Mouse (Mus musculus): ENCODE measurements around the gene Cald1. TPM values are rescaled to one million over a fixed set of nuclear protein-coding genes. Genes with fewer than 3 reads are reported as not detected.

Cald1 gene
- polyA plus RNA-seq, 1 experiment from 2014 or later: 155 TPM

DNA sequence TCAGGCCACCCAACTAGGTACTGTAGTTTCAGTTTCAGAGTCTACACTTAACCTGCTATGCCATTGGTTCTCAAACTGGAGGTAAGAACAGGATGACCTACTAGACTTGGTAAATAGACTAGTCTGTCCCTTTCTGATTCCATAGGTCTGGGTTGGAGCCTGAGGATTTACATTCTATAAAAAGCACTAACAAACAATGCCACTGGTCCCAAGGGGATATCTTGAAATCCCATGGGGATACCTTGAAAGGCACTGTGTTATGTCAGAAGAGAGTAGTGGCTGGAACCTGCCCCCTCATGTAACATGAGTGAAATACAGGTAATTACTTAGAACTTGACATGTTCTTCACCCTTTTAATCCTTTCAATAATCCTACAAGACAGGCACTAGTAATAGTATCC is 178.1 kb downstream of the Cald1 start:
- ATAC-seq (ENCODE audit: insufficient number of reproducible peaks, low FRiP score, low TSS enrichment, low read depth) (no peak), DNase-seq (ENCODE audit: low spot score) (no peak)
- Histone ChIP-seq H3K4me2 (ENCODE audit: low read depth, severe bottlenecking) (no peak overlapping the region), H3K36me3 (ENCODE audit: control insufficient read depth, insufficient read depth, low read length) (0 out of 2 replicates have a peak, but pooled peaks cover 3% of the 10 kb centered on the region), H3K4me1 (ENCODE audit: control insufficient read depth, insufficient read depth, low read length) (no peaks in the 10 kb centered on the region), H3K27me3 (ENCODE audit: control insufficient read depth, insufficient read depth, low read length) (no peaks in the 10 kb centered on the region), H3K9ac (ENCODE audit: low read length) (no peak overlapping the region), H3K4me3 (ENCODE audit: low read depth, low read length) (no peak overlapping the region), H3K9me3 (ENCODE audit: control insufficient read depth, low read length) (no peaks in the 10 kb centered on the region), H3K27ac (replicated peaks; ENCODE audit: low read depth, low read length) (no peak overlapping the region)

DNA sequence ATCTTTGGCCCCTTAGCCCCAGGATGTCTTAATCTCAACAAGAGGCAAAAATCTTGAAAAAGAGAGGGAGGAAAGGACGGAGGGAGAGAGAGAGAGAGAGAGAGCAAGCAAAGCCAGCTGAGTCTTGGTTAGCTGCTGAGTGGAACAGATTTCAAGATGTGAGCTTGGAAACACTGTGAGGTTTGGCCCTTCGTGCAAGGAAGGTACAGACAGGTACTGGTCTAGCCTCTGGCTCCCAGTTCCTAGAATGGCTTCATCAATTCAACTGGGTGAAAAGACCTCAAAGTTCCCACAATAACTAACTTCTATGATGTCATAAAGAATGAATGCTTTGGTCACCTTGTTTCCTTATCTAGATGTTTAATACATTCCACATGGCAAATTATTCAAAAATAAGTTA is 178.8 kb downstream of the Cald1 start:
- Histone ChIP-seq H3K4me3 (ENCODE audit: low read depth, low read length) (no peak overlapping the region), H3K4me2 (ENCODE audit: low read depth, severe bottlenecking) (no peak overlapping the region), H3K4me1 (ENCODE audit: control insufficient read depth, insufficient read depth, low read length) (no peaks in the 10 kb centered on the region), H3K9ac (ENCODE audit: low read length) (no peak overlapping the region), H3K9me3 (ENCODE audit: control insufficient read depth, low read length) (no peaks in the 10 kb centered on the region), H3K27me3 (ENCODE audit: control insufficient read depth, insufficient read depth, low read length) (no peaks in the 10 kb centered on the region), H3K36me3 (ENCODE audit: control insufficient read depth, insufficient read depth, low read length) (0 out of 2 replicates have a peak, but pooled peaks cover 2% of the 10 kb centered on the region), H3K27ac (replicated peaks; ENCODE audit: low read depth, low read length) (no peak overlapping the region)
- 94% methylated on average over 2 of the region's 2 CpGs for WGBS
- ATAC-seq (ENCODE audit: insufficient number of reproducible peaks, low FRiP score, low TSS enrichment, low read depth): no peak
- no peak for DNase-seq (ENCODE audit: low spot score)

DNA sequence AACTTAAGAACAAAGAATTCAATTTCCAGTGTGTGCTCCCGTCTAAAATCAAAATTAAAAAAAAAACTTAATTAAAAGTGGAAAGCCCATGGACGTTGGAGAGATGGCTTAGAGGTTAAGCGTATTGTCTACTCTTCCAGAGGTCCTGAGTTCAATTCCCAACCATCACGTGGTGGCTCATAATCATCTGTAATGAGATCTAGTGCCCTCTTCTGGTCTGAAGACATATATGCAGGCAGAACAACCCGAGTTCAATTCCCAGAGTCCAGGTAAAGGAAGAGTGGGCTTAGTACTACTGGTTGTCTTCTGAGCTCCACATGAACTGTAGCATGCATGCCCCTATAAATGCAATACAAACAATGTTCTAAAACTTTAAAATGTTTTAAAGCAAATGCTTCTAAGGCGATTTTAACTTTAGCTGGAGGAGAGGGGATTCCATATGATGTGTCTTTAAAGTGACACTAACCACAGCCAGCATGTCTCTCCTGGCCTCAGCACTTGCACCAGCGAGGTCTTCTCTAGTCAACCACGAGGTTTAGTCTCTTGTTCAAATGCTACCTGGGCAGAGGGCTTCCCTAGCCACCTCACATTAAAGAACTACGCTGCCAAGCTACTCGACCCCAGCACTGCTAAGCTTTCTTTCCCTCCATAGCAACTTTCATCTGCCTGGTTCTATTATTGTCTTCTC is 179.8 kb downstream of the Cald1 start:
- Histone ChIP-seq H3K27ac (replicated peaks; ENCODE audit: low read depth, low read length) (no peak overlapping the region), H3K9ac (ENCODE audit: low read length) (no peak overlapping the region), H3K4me2 (ENCODE audit: low read depth, severe bottlenecking) (no peak overlapping the region), H3K36me3 (ENCODE audit: control insufficient read depth, insufficient read depth, low read length) (no peaks in the 10 kb centered on the region), H3K4me3 (ENCODE audit: low read depth, low read length) (no peak overlapping the region), H3K27me3 (ENCODE audit: control insufficient read depth, insufficient read depth, low read length) (no peaks in the 10 kb centered on the region), H3K9me3 (ENCODE audit: control insufficient read depth, low read length) (no peaks in the 10 kb centered on the region), H3K4me1 (ENCODE audit: control insufficient read depth, insufficient read depth, low read length) (no peaks in the 10 kb centered on the region)
- 73% methylated on average over 10 of the region's 10 CpGs for WGBS
- no peak for DNase-seq (ENCODE audit: low spot score)
- ATAC-seq (ENCODE audit: insufficient number of reproducible peaks, low FRiP score, low TSS enrichment, low read depth): no peak

DNA sequence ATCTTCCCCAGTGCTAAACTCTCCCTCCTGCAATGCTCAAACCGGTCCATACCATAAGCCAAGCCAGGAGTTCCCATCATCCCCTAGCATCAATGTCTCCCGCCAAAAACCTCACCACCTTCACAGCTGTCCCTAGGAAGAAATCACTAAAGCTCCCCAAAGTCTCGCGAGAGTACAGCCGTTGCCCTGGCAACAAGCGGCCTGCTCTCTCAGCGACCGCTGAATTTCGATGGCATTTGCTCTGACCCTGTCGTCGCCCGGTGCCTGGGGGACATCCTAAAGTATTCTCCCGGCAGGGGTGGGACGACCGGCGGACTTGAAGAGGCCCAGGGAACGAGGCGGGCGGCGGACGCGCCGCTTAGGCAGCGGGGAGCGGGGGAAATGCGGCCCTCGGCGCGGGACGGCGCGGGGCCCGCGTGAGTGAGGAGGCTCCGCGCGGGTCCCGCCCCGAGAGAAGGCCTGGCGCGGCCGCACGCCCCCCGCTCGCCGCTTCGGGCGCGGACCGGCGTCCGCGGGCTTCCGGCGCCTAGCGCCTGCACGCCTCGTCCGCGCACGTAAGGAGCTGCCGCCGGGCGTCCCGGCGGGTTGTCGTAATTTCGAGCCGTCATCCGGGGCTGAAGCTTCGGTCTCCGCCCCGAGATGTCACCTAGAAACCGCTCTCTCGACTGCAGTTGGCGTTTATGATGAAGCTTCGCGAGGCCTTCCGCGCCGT is 182.1 kb downstream of the Cald1 start, which contains the start of gene Agbl3:
Gene Agbl3, plus strand, starts transcription at position 202 of the 712 bp plus-strand sequence.
- Histone ChIP-seq H3K36me3 (ENCODE audit: control insufficient read depth, insufficient read depth, low read length) (no peaks in the 10 kb centered on the region), H3K27me3 (ENCODE audit: control insufficient read depth, insufficient read depth, low read length) (no peaks in the 10 kb centered on the region), H3K4me2 (ENCODE audit: low read depth, severe bottlenecking) (peak within 1 kb of the TSS; percentile 69), H3K4me3 (ENCODE audit: low read depth, low read length) (peak within 1 kb of the TSS; percentile 49), H3K27ac (replicated peaks; ENCODE audit: low read depth, low read length) (peak within 1 kb of the TSS; percentile 82), H3K4me1 (ENCODE audit: control insufficient read depth, insufficient read depth, low read length) (no peaks in the 10 kb centered on the region), H3K9ac (ENCODE audit: low read length) (peak within 1 kb of the TSS; percentile 93), H3K9me3 (ENCODE audit: control insufficient read depth, low read length) (no peaks in the 10 kb centered on the region)
- ATAC-seq (ENCODE audit: insufficient number of reproducible peaks, low FRiP score, low TSS enrichment, low read depth): peak; percentile 95
- peak; percentile 98 for DNase-seq (ENCODE audit: low spot score)
- under 1% methylated on average over 81 of the region's 81 CpGs for WGBS

DNA sequence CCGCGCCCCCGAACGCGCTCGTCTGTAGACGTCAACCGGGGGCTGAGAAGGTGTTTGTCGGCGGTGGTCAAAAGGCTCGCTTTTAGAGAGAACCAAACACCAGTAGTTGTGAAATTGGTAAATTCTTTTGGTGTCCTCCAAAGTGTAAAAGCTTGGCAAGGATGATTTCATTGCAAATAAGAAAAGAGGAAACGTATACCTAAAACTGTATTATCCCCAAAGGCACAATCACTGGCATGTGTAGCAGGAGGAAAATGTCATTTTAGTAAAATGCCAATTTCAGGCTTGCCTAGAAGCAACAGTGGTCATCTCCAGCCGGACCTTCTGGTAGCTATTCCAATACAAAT is 182.6 kb downstream of the Cald1 start:
- Histone ChIP-seq H3K9ac (ENCODE audit: low read length) (peak overlapping the region; percentile 93), H3K27ac (replicated peaks; ENCODE audit: low read depth, low read length) (peak overlapping the region; percentile 82), H3K36me3 (ENCODE audit: control insufficient read depth, insufficient read depth, low read length) (no peaks in the 10 kb centered on the region), H3K9me3 (ENCODE audit: control insufficient read depth, low read length) (no peaks in the 10 kb centered on the region), H3K4me2 (ENCODE audit: low read depth, severe bottlenecking) (peak overlapping the region; percentile 69), H3K27me3 (ENCODE audit: control insufficient read depth, insufficient read depth, low read length) (no peaks in the 10 kb centered on the region), H3K4me3 (ENCODE audit: low read depth, low read length) (peak overlapping the region; percentile 49), H3K4me1 (ENCODE audit: control insufficient read depth, insufficient read depth, low read length) (no peaks in the 10 kb centered on the region)
- no peak for ATAC-seq (ENCODE audit: insufficient number of reproducible peaks, low FRiP score, low TSS enrichment, low read depth)
- 7% methylated on average over 13 of the region's 13 CpGs for WGBS
- no peak for DNase-seq (ENCODE audit: low spot score)

DNA sequence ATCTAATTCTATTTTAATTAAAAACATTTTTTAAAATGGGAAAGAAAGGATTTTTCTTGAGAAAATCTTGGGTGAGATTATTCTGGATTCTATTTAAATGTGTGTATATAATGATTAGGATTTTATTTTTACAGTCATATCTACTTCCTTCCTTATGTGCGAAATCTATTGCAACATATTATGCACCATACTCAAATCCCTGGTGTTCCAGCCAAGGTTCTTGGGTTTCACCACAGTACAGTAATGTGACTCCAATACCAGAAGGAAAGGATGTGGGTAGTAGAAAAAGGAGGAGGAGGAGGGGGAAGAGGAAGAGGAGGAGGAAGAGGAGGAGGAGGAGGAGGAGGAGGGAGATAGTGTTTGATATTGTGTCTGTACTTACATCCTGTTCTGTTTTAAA is 184.2 kb downstream of the Cald1 start:
- H3K9me3 ChIP-seq (ENCODE audit: control insufficient read depth, low read length): no peaks in the 10 kb centered on the region
- no peak for DNase-seq (ENCODE audit: low spot score)
- no peak overlapping the region for H3K4me3 ChIP-seq (ENCODE audit: low read depth, low read length)
- 95% methylated on average over 1 of the region's 1 CpGs for WGBS
- H3K9ac ChIP-seq (ENCODE audit: low read length): no peak overlapping the region
- no peak overlapping the region for H3K27ac ChIP-seq (replicated peaks; ENCODE audit: low read depth, low read length)
- no peak for ATAC-seq (ENCODE audit: insufficient number of reproducible peaks, low FRiP score, low TSS enrichment, low read depth)
- no peak overlapping the region for H3K4me2 ChIP-seq (ENCODE audit: low read depth, severe bottlenecking)
- no peaks in the 10 kb centered on the region for H3K27me3 ChIP-seq (ENCODE audit: control insufficient read depth, insufficient read depth, low read length)
- no peaks in the 10 kb centered on the region for H3K4me1 ChIP-seq (ENCODE audit: control insufficient read depth, insufficient read depth, low read length)
- H3K36me3 ChIP-seq (ENCODE audit: control insufficient read depth, insufficient read depth, low read length): no peaks in the 10 kb centered on the region

DNA sequence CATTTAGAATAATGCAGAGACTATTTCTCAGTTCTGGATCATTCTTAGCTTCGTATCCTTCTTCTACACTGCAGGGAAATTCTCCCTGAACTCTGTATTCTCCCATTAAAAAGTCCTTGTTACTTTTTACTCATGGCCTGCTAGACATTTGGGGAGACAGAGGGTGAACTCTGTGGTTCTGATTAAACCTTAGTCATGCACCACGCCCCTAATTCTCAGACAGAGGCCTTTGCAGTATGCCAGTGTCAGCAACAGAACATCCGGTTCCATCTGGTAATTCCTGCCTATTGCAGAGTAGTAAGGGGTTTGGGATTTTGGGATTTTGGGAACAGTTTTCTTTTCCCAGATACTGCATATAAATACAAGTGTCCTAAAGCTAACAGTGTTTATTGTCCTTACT is 198.6 kb downstream of the Cald1 start:
- Histone ChIP-seq H3K9me3 (ENCODE audit: control insufficient read depth, low read length) (no peaks in the 10 kb centered on the region), H3K9ac (ENCODE audit: low read length) (no peak overlapping the region), H3K36me3 (ENCODE audit: control insufficient read depth, insufficient read depth, low read length) (no peaks in the 10 kb centered on the region), H3K27ac (replicated peaks; ENCODE audit: low read depth, low read length) (no peak overlapping the region), H3K4me3 (ENCODE audit: low read depth, low read length) (no peak overlapping the region), H3K4me1 (ENCODE audit: control insufficient read depth, insufficient read depth, low read length) (no peaks in the 10 kb centered on the region), H3K27me3 (ENCODE audit: control insufficient read depth, insufficient read depth, low read length) (no peaks in the 10 kb centered on the region), H3K4me2 (ENCODE audit: low read depth, severe bottlenecking) (no peak overlapping the region)
- DNase-seq (ENCODE audit: low spot score) (no peak), ATAC-seq (ENCODE audit: insufficient number of reproducible peaks, low FRiP score, low TSS enrichment, low read depth) (no peak)
- WGBS: 86% methylated on average over 3 of the region's 3 CpGs

DNA sequence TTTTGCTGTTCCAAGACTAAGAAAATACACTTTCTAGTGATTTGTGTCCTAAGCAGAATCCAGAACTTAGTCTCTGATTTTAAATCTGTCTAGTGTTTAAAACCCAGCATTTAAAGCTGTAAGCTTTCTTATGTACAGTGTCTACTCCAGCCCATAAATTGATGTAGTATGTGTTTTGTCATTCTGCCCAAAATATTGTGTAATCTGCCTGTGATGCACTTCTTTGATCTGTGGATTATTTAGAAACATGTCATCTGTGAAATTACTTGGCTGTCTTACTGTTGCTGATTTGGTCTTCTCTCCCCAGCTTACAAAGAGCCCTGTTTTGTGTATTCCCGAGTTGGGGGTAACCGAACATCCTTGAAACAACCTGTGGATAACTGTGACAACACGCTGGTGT is 199.6 kb downstream of the Cald1 start:
- no peak for ATAC-seq (ENCODE audit: insufficient number of reproducible peaks, low FRiP score, low TSS enrichment, low read depth)
- no peak overlapping the region for H3K4me3 ChIP-seq (ENCODE audit: low read depth, low read length)
- no peaks in the 10 kb centered on the region for H3K9me3 ChIP-seq (ENCODE audit: control insufficient read depth, low read length)
- H3K4me2 ChIP-seq (ENCODE audit: low read depth, severe bottlenecking): no peak overlapping the region
- no peak overlapping the region for H3K9ac ChIP-seq (ENCODE audit: low read length)
- H3K36me3 ChIP-seq (ENCODE audit: control insufficient read depth, insufficient read depth, low read length): no peaks in the 10 kb centered on the region
- H3K4me1 ChIP-seq (ENCODE audit: control insufficient read depth, insufficient read depth, low read length): no peaks in the 10 kb centered on the region
- 71% methylated on average over 3 of the region's 3 CpGs for WGBS
- no peak overlapping the region for H3K27ac ChIP-seq (replicated peaks; ENCODE audit: low read depth, low read length)
- DNase-seq (ENCODE audit: low spot score): no peak
- no peaks in the 10 kb centered on the region for H3K27me3 ChIP-seq (ENCODE audit: control insufficient read depth, insufficient read depth, low read length)
